Mouse (Mus musculus): Measurements from ENCODE around the gene Cntrl. TPM values are rescaled to one million over a fixed set of nuclear protein-coding genes. Genes with fewer than 3 reads are reported as not detected.

Gene Cntrl
- total RNA-seq, 1 experiment, result 22.3 TPM

- Histone ChIP-seq H3K4me3 (ENCODE audit: insufficient read depth in 1 of 2, low read depth in 1 of 2, low read length in 2 of 2, poor library complexity in 1 of 2, severe bottlenecking in 1 of 2) (no peak overlapping the region), H3K36me3 (ENCODE audit: control insufficient read depth, insufficient read depth, low read length, poor library complexity, severe bottlenecking) (peaks cover 37% of the 10 kb centered on the region), H3K9ac (ENCODE audit: insufficient read depth, low read depth, low read length, poor library complexity, severe bottlenecking) (no peak overlapping the region), H3K9me3 (ENCODE audit: control insufficient read depth, insufficient read depth, low read depth, low read length) (no peaks in the 10 kb centered on the region), H3K27ac (ENCODE audit: insufficient read depth, low read depth, low read length, poor library complexity, severe bottlenecking) (no peak overlapping the region), H3K4me1 (ENCODE audit: control insufficient read depth in 2 of 2, insufficient read depth in 2 of 2, low read length in 2 of 2, poor library complexity in 1 of 2) (no peaks in the 10 kb centered on the region; a peak in 1 of 4 replicates)
- TF ChIP-seq HCFC1 (IDR thresholded peaks at IDR 0.05; ENCODE audit: borderline replicate concordance, insufficient read depth, low read length) (no peak), CHD2 (IDR thresholded peaks at IDR 0.05; ENCODE audit: low read depth, low read length) (no peak), MAFK (IDR thresholded peaks at IDR 0.05; ENCODE audit: insufficient read depth, low read depth, low read length) (no peak), ZNF384 (IDR thresholded peaks at IDR 0.05; ENCODE audit: low read depth, low read length) (no peak), ZC3H11A (IDR thresholded peaks at IDR 0.05; ENCODE audit: borderline replicate concordance, low read depth, low read length) (no peak)
- no peak for DNase-seq (ENCODE audit: low read depth, low spot score)
- in situ Hi-C loops (cut with MboI; ENCODE audit: low sequenced_read_pairs in 2 of 2, unreplicated experiment in 2 of 2), result no loop called here
Observed at GRCm38 (mm10) chr2:35165416-35165815, 56.1 kb downstream of the Cntrl start.

- Histone ChIP-seq H3K9me3 (ENCODE audit: control insufficient read depth, insufficient read depth, low read depth, low read length) (no peaks in the 10 kb centered on the region), H3K36me3 (ENCODE audit: control insufficient read depth, insufficient read depth, low read length, poor library complexity, severe bottlenecking) (peaks cover 46% of the 10 kb centered on the region), H3K9ac (ENCODE audit: insufficient read depth, low read depth, low read length, poor library complexity, severe bottlenecking) (no peak overlapping the region), H3K4me3 (ENCODE audit: insufficient read depth in 1 of 2, low read depth in 1 of 2, low read length in 2 of 2, poor library complexity in 1 of 2, severe bottlenecking in 1 of 2) (no peak overlapping the region), H3K27ac (ENCODE audit: insufficient read depth, low read depth, low read length, poor library complexity, severe bottlenecking) (no peak overlapping the region), H3K4me1 (ENCODE audit: control insufficient read depth in 2 of 2, insufficient read depth in 2 of 2, low read length in 2 of 2, poor library complexity in 1 of 2) (no peaks in the 10 kb centered on the region)
- TF ChIP-seq ZNF384 (IDR thresholded peaks at IDR 0.05; ENCODE audit: low read depth, low read length) (no peak), ZC3H11A (IDR thresholded peaks at IDR 0.05; ENCODE audit: borderline replicate concordance, low read depth, low read length) (no peak), CHD2 (IDR thresholded peaks at IDR 0.05; ENCODE audit: low read depth, low read length) (no peak), HCFC1 (IDR thresholded peaks at IDR 0.05; ENCODE audit: borderline replicate concordance, insufficient read depth, low read length) (no peak)
- DNase-seq (ENCODE audit: low read depth, low spot score), result no peak
- in situ Hi-C loops (cut with MboI; ENCODE audit: low sequenced_read_pairs in 2 of 2, unreplicated experiment in 2 of 2), result no loop called here
Observed at GRCm38 (mm10) chr2:35166816-35167215, 57.5 kb downstream of the Cntrl start.

GRCm38 (mm10) chr2:35169452-35169851, 60.2 kb downstream of the Cntrl start:
- Histone ChIP-seq H3K4me3 (ENCODE audit: insufficient read depth in 1 of 2, low read depth in 1 of 2, low read length in 2 of 2, poor library complexity in 1 of 2, severe bottlenecking in 1 of 2) (no peak overlapping the region), H3K27ac (ENCODE audit: insufficient read depth, low read depth, low read length, poor library complexity, severe bottlenecking) (no peak overlapping the region), H3K9ac (ENCODE audit: insufficient read depth, low read depth, low read length, poor library complexity, severe bottlenecking) (no peak overlapping the region), H3K9me3 (ENCODE audit: control insufficient read depth, insufficient read depth, low read depth, low read length) (no peaks in the 10 kb centered on the region), H3K4me1 (ENCODE audit: control insufficient read depth in 2 of 2, insufficient read depth in 2 of 2, low read length in 2 of 2, poor library complexity in 1 of 2) (no peaks in the 10 kb centered on the region), H3K36me3 (ENCODE audit: control insufficient read depth, insufficient read depth, low read length, poor library complexity, severe bottlenecking) (peaks cover 54% of the 10 kb centered on the region)
- no peak for TF ChIP-seq ZNF384 (IDR thresholded peaks at IDR 0.05; ENCODE audit: low read depth, low read length)
- no peak for TF ChIP-seq MAFK (IDR thresholded peaks at IDR 0.05; ENCODE audit: insufficient read depth, low read depth, low read length)
- no peak for TF ChIP-seq ZC3H11A (IDR thresholded peaks at IDR 0.05; ENCODE audit: borderline replicate concordance, low read depth, low read length)
- TF ChIP-seq HCFC1 (IDR thresholded peaks at IDR 0.05; ENCODE audit: borderline replicate concordance, insufficient read depth, low read length), result no peak
- in situ Hi-C loops (cut with MboI; ENCODE audit: low sequenced_read_pairs in 2 of 2, unreplicated experiment in 2 of 2), result no loop called here
- DNase-seq (ENCODE audit: low read depth, low spot score), result no peak

GRCm38 (mm10) chr2:35171341-35171861, 62.1 kb downstream of the Cntrl start:
- no peak overlapping the region for H3K27ac ChIP-seq (ENCODE audit: insufficient read depth, low read depth, low read length, poor library complexity, severe bottlenecking)
- no peak overlapping the region for H3K4me3 ChIP-seq (ENCODE audit: insufficient read depth in 1 of 2, low read depth in 1 of 2, low read length in 2 of 2, poor library complexity in 1 of 2, severe bottlenecking in 1 of 2)
- H3K9ac ChIP-seq (ENCODE audit: insufficient read depth, low read depth, low read length, poor library complexity, severe bottlenecking), result no peak overlapping the region
- in situ Hi-C loops (cut with MboI; ENCODE audit: low sequenced_read_pairs in 2 of 2, unreplicated experiment in 2 of 2), result no loop called here
- H3K4me1 ChIP-seq (ENCODE audit: control insufficient read depth in 2 of 2, insufficient read depth in 2 of 2, low read length in 2 of 2, poor library complexity in 1 of 2), result no peaks in the 10 kb centered on the region
- TF ChIP-seq HCFC1 (IDR thresholded peaks at IDR 0.05; ENCODE audit: borderline replicate concordance, insufficient read depth, low read length) (no peak), MAFK (IDR thresholded peaks at IDR 0.05; ENCODE audit: insufficient read depth, low read depth, low read length) (no peak), CHD2 (IDR thresholded peaks at IDR 0.05; ENCODE audit: low read depth, low read length) (no peak), ZNF384 (IDR thresholded peaks at IDR 0.05; ENCODE audit: low read depth, low read length) (no peak), ZC3H11A (IDR thresholded peaks at IDR 0.05; ENCODE audit: borderline replicate concordance, low read depth, low read length) (no peak)
- no peaks in the 10 kb centered on the region for H3K9me3 ChIP-seq (ENCODE audit: control insufficient read depth, insufficient read depth, low read depth, low read length)
- H3K36me3 ChIP-seq (ENCODE audit: control insufficient read depth, insufficient read depth, low read length, poor library complexity, severe bottlenecking), result peaks cover 49% of the 10 kb centered on the region
- no peak for DNase-seq (ENCODE audit: low read depth, low spot score)

- no peak overlapping the region for H3K4me3 ChIP-seq (ENCODE audit: insufficient read depth in 1 of 2, low read depth in 1 of 2, low read length in 2 of 2, poor library complexity in 1 of 2, severe bottlenecking in 1 of 2)
- H3K27ac ChIP-seq (ENCODE audit: insufficient read depth, low read depth, low read length, poor library complexity, severe bottlenecking), result no peak overlapping the region
- peaks cover 47% of the 10 kb centered on the region for H3K36me3 ChIP-seq (ENCODE audit: control insufficient read depth, insufficient read depth, low read length, poor library complexity, severe bottlenecking)
- no peaks in the 10 kb centered on the region for H3K9me3 ChIP-seq (ENCODE audit: control insufficient read depth, insufficient read depth, low read depth, low read length)
- no peak for DNase-seq (ENCODE audit: low read depth, low spot score)
- H3K4me1 ChIP-seq (ENCODE audit: control insufficient read depth in 2 of 2, insufficient read depth in 2 of 2, low read length in 2 of 2, poor library complexity in 1 of 2), result no peaks in the 10 kb centered on the region
- in situ Hi-C loops (cut with MboI; ENCODE audit: low sequenced_read_pairs in 2 of 2, unreplicated experiment in 2 of 2), result no loop called here
- H3K9ac ChIP-seq (ENCODE audit: insufficient read depth, low read depth, low read length, poor library complexity, severe bottlenecking), result no peak overlapping the region
- TF ChIP-seq MAFK (IDR thresholded peaks at IDR 0.05; ENCODE audit: insufficient read depth, low read depth, low read length) (no peak), ZNF384 (IDR thresholded peaks at IDR 0.05; ENCODE audit: low read depth, low read length) (no peak), ZC3H11A (IDR thresholded peaks at IDR 0.05; ENCODE audit: borderline replicate concordance, low read depth, low read length) (no peak), HCFC1 (IDR thresholded peaks at IDR 0.05; ENCODE audit: borderline replicate concordance, insufficient read depth, low read length) (no peak), CHD2 (IDR thresholded peaks at IDR 0.05; ENCODE audit: low read depth, low read length) (no peak)
Observed at GRCm38 (mm10) chr2:35172246-35172645, 63.0 kb downstream of the Cntrl start.
